Mouse (Mus musculus): ENCODE results near the gene Surf6. TPM values are rescaled to one million over a fixed set of nuclear protein-coding genes. Genes with fewer than 3 reads are reported as not detected.

Surf6 gene
- total and polyA plus RNA-seq, 3 experiments: 61.8 to 65.9 TPM; not detected in 1

DNA sequence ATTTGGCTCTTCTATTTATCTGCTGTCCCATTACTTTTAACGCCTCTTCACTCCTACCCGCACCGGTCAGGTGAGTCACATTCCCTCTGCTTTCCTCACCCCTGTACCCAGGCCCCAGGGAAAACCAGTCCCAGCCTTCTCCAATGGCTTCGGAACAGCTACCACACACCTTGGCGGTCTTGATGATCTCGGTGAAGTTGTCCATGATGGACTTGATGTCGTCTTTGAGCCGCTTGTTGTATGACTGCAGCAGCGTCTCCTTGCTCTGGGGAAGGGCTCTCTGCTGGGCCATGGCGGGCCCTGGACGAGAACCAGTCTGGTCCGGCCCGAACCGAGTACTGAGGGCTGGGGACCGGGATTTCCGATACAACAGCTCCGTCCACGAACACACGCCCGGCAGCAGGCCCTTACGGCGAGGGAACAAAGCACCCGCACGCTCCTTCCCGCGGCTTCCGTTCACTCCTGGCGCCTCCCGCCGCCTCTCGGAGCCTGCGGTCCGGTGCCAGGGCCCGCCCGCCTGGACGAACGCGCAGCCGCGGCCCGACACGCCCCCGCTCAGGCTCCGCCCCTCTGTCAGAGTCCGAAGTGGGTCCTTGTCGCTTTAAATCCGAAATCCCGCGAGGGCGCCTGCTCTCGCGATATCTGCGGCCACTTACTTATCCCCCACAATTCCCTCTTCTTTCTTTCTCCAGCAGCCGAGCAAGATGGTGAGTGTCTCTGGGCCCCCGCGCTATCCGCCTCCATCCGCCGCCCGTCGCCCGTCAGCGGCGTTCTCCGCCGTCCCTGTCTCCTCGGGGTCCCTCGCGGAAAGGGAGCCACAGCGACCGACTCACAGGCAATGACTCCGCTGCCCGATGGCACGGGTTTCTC is 7.7 kb upstream of the Surf6 start, which contains the start of the genes Med22 and Rpl7a (continued):
- TF ChIP-seq NRF1 (IDR thresholded peaks at IDR 0.05; ENCODE audit: insufficient read depth, low read depth, low read length, poor library complexity, severe bottlenecking) (peak; percentile 79), POLR2A (IDR thresholded peaks at IDR 0.05; ENCODE audit: control insufficient read depth in 1 of 2, insufficient read depth in 1 of 2, low read depth in 1 of 2, low read length in 2 of 2, poor library complexity in 1 of 2) (peak; percentile 92 to 98)

DNA sequence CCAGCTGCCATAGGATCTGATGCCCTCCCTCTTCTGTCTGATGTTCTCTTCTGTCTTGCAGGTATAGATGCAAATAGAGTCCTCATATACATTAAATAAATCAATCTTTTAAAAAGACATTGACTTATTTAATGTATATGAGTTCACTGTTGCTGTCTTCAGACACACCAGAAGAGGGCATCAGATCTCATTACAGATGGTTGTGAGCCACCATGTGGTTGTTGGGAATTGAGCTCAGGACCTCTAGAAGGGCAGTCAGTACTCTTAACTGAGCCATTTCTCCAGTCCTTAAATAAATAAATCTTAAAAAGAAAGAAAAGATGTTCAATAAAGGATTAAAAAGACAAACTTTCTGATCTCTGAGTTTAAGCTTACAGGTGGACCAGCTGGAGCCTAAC is 6.7 kb upstream of the Surf6 start:
- Histone ChIP-seq H3K4me3 (ENCODE audit: control insufficient read depth in 1 of 2, insufficient read depth in 1 of 2, low read depth in 2 of 2, low read length in 2 of 2) (peak overlapping the region; percentile 70 to 76), H3K4me1 (ENCODE audit: control insufficient read depth in 1 of 2, insufficient read depth in 2 of 2, low read length in 2 of 2) (peaks cover 2 to 11% of the 10 kb centered on the region in 2 experiments; a peak in 3 of 4 replicates), H3K27me3 (ENCODE audit: control insufficient read depth in 1 of 2, insufficient read depth in 2 of 2, low read length in 2 of 2) (no peaks in the 10 kb centered on the region), H3K79me2 (ENCODE audit: control insufficient read depth, insufficient read depth, low read length, poor library complexity) (peaks cover 58% of the 10 kb centered on the region), H3K36me3 (ENCODE audit: control insufficient read depth in 1 of 2, insufficient read depth in 2 of 2, low read length in 2 of 2) (peaks cover 5 to 20% of the 10 kb centered on the region in 2 experiments; a peak in 3 of 4 replicates), H3K27ac (ENCODE audit: control insufficient read depth, low read depth, low read length) (peak overlapping the region; percentile 65), H3K9me3 (replicated peaks; ENCODE audit: insufficient read depth, low read length) (no peaks in the 10 kb centered on the region), H3K9ac (ENCODE audit: control insufficient read depth, low read depth, low read length, poor library complexity, severe bottlenecking) (peak overlapping the region; percentile 87)
- TF ChIP-seq MXI1 (IDR thresholded peaks at IDR 0.05; ENCODE audit: low read depth, low read length) (peak; percentile 55; the same call in 1 of the 2 replicates), POLR2AphosphoS5 (IDR thresholded peaks at IDR 0.05; ENCODE audit: borderline replicate concordance, low read depth, low read length) (no peak), MYC (IDR thresholded peaks at IDR 0.05; ENCODE audit: low read depth, low read length) (peak; percentile 89), CTCF (IDR thresholded peaks at IDR 0.05 in 2 of 3, conservative IDR thresholded peaks at IDR 0.05 in 1 of 3; ENCODE audit: control insufficient read depth in 1 of 3, insufficient read depth in 1 of 3, low read depth in 2 of 3, low read length in 3 of 3, poor library complexity in 1 of 3, severe bottlenecking in 1 of 3) (peak; percentile 7 to 57 (median 32); a peak in 4 of 6 replicates), SMC3 (IDR thresholded peaks at IDR 0.05; ENCODE audit: low read depth, low read length) (peak; percentile 30; the same call in 1 of the 2 replicates), HCFC1 (IDR thresholded peaks at IDR 0.05; ENCODE audit: low read depth, low read length) (no peak)
- DNase-seq (ENCODE audit: low read depth, low spot score): no peak

DNA sequence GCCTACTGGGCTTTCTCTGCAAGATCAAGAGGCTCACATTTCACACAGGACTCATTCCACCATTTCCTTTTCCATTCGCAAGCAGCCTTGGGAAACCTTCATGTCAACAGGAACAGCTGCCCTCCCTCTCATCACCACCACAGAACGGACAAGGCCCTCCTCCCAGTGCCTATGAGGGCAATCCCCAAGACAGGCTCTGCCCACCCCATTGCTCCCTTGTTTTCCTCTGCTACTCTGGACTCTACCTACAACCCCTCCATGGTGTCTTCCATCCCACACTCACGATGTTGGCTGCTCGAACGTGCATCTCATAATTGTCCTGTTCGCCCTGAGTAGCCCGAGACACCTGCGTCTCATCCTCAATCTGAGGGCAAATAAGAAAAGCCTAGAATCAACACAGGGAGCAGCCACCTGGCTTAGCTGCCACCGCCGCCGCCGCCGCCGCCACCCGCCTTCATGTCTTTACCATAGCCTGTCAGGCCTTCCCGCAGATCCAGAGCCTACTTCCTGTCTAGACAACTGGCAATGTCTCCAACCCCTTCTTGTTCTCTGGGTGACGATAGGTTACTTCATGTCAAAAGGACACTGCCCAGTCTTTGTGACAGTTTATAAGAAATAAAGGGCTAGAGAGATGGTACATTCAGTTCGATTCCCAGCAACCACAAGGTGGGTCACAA is 6.2 kb upstream of the Surf6 start:
- H3K9ac ChIP-seq (ENCODE audit: control insufficient read depth, low read depth, low read length, poor library complexity, severe bottlenecking): peak overlapping the region; percentile 87
- peak; percentile 42 for DNase-seq (ENCODE audit: low read depth, low spot score)
- H3K79me2 ChIP-seq (ENCODE audit: control insufficient read depth, insufficient read depth, low read length, poor library complexity): peaks cover 58% of the 10 kb centered on the region
- peaks cover 5 to 16% of the 10 kb centered on the region in 2 experiments; a peak in 3 of 4 replicates for H3K36me3 ChIP-seq (ENCODE audit: control insufficient read depth in 1 of 2, insufficient read depth in 2 of 2, low read length in 2 of 2)
- peaks cover 2 to 11% of the 10 kb centered on the region in 2 experiments; a peak in 3 of 4 replicates for H3K4me1 ChIP-seq (ENCODE audit: control insufficient read depth in 1 of 2, insufficient read depth in 2 of 2, low read length in 2 of 2)
- TF ChIP-seq TCF12 (IDR thresholded peaks at IDR 0.05; ENCODE audit: low read depth, low read length): no peak
- TF ChIP-seq MXI1 (IDR thresholded peaks at IDR 0.05; ENCODE audit: low read depth, low read length): 0 out of 2 replicates have a peak, but pooled peaks have one; percentile 4
- no peaks in the 10 kb centered on the region for H3K9me3 ChIP-seq (replicated peaks; ENCODE audit: insufficient read depth, low read length)
- peak overlapping the region; percentile 70 to 76 for H3K4me3 ChIP-seq (ENCODE audit: control insufficient read depth in 1 of 2, insufficient read depth in 1 of 2, low read depth in 2 of 2, low read length in 2 of 2)
- H3K27me3 ChIP-seq (ENCODE audit: control insufficient read depth in 1 of 2, insufficient read depth in 2 of 2, low read length in 2 of 2): no peaks in the 10 kb centered on the region
- no peak overlapping the region for H3K27ac ChIP-seq (ENCODE audit: control insufficient read depth, low read depth, low read length)

Measured in MEL (cell line).